Mouse (Mus musculus) liver, embryonic 14.5 days (tissue): ENCODE data around the gene Setmar.

ENCODE experiments used
- CTCF ChIP-seq: IDR thresholded peaks from 2 replicates; pipeline ENCODE4 v1.5.1; 2016; ENCODE audit warnings: antibody characterized with exemption, low read depth, control low read depth
- EP300 ChIP-seq: IDR thresholded peaks from 2 replicates; pipeline ENCODE4 v1.6.1; 2016; ENCODE audit warnings: antibody characterized with exemption, low read depth

- TF ChIP-seq CTCF (no peak), EP300 (no peak)
These were observed 11.0 kb downstream of the Setmar start for GRCm38 (mm10) chr6:108075857-108076256.
